Mouse (Mus musculus) hindbrain, embryonic 14.5 days (tissue): Measurements from ENCODE around the gene Zfp157. TPM values are rescaled to one million over a fixed set of nuclear protein-coding genes. Genes with fewer than 3 reads are reported as not detected.
"Not testable (repeated sequence)": the region's sequence is repeated elsewhere in the genome, so short reads cannot be mapped to it uniquely, and the experiment has no call there.

Source experiments
- ATAC-seq: fragments of 200-750 bp; cut with Nextera tagmentation; 2 replicates; pipeline ENCODE4 v1.8.0; 2017; ENCODE audit warnings: moderate number of reproducible peaks, mild to moderate bottlenecking, moderate TSS enrichment, moderate library complexity; ENCODE audit not compliant: low FRiP score
- DNase-seq: peaks from one replicate; pipeline ENCODE4 v3.0.0-alpha.2; 2015; ENCODE audit warnings: low spot score
- H3K27ac ChIP-seq: fragments of 300-500 bp; sonication (generic); 2 replicates; pipeline ENCODE4 v1.5.1; 2014; ENCODE audit warnings: mild to moderate bottlenecking, moderate library complexity
- H3K27me3 ChIP-seq: fragments of 300-500 bp; sonication (generic); 2 replicates; pipeline ENCODE4 v1.6.1; 2014; ENCODE audit warnings: mild to moderate bottlenecking, low read length, mixed read lengths; ENCODE audit not compliant: control insufficient read depth, insufficient read depth
- H3K36me3 ChIP-seq: fragments of 300-500 bp; sonication (generic); replicated peaks from 2 replicates; pipeline ENCODE4 v1.6.1; 2014; ENCODE audit not compliant: control insufficient read depth, insufficient read depth
- H3K4me1 ChIP-seq: fragments of 300-500 bp; sonication (generic); replicated peaks from 2 replicates; pipeline ENCODE4 v1.6.1; 2014; ENCODE audit warnings: antibody characterized with exemption, low read length, mixed read lengths; ENCODE audit not compliant: control insufficient read depth, insufficient read depth
- H3K4me2 ChIP-seq: fragments of 300-500 bp; sonication (generic); replicated peaks from 2 replicates; pipeline ENCODE4 v1.6.1; 2014; ENCODE audit warnings: mild to moderate bottlenecking, moderate library complexity
- H3K4me3 ChIP-seq: fragments of 300-500 bp; sonication (generic); replicated peaks from 2 replicates; pipeline ENCODE4 v1.5.1; 2014; ENCODE audit warnings: mild to moderate bottlenecking, low read length
- H3K9ac ChIP-seq: fragments of 300-500 bp; sonication (generic); 2 replicates; pipeline ENCODE4 v1.6.1; 2014
- H3K9me3 ChIP-seq: fragments of 300-500 bp; sonication (generic); 2 replicates; pipeline ENCODE4 v1.6.1; 2016; ENCODE audit warnings: low read length; ENCODE audit not compliant: control insufficient read depth
- WGBS: fragments of 180-500 bp; shearing (Covaris S2); extraction: QIAGEN DNeasy Blood & Tissue Kit; methylation state at CpG from one replicate; pipeline ENCODE4 v1.1.7; 2014; 5-methylcytosine and 5-hydroxymethylcytosine counted together
- polyA plus RNA-seq: library from polyadenylated mRNA; unstranded; fragments of >200 nt; fragmentation: Nextera tagmentation; extraction: Ambion mirVana; gene quantifications from 2 replicates; pipeline ENCODE4 v1.2.1, GENCODE M21; 2014

Gene Zfp157
- polyA plus RNA-seq: 65.9 and 72.2 TPM in 2 replicates

GRCm38 (mm10) chr5:138441286-138442194 is at the start of gene Zfp157:
Gene Zfp157 (plus strand): TSS chr5:138441468.
- H3K27ac ChIP-seq: peak within 1 kb of the TSS; percentile 93
- peak within 1 kb of the TSS; percentile 90 for H3K9ac ChIP-seq
- H3K4me3 ChIP-seq: peak within 1 kb of the TSS; percentile 71
- DNase-seq (peak; percentile 97), ATAC-seq (peak; percentile 100)
- 1% methylated on average over 45 of the region's 49 CpGs for WGBS
- H3K4me2 ChIP-seq: peak within 1 kb of the TSS; percentile 99
- H3K27me3 ChIP-seq: no peaks in the 10 kb centered on the region
- H3K36me3 ChIP-seq: peaks cover 33% of the 10 kb centered on the region
- H3K9me3 ChIP-seq: no peaks in the 10 kb centered on the region
- H3K4me1 ChIP-seq: peaks cover 32% of the 10 kb centered on the region

- no peak for ATAC-seq
- 54% methylated on average over 2 of the region's 2 CpGs for WGBS
These were observed 43.4 kb upstream of the Zfp157 start for GRCm38 (mm10) chr5:138397795-138398337.

GRCm38 (mm10) chr5:138400431-138400830 is 40.8 kb upstream of the Zfp157 start:
- not testable (repeated sequence) for DNase-seq, H3K9me3 ChIP-seq, H3K4me2 ChIP-seq, ATAC-seq, H3K9ac ChIP-seq, H3K27me3 ChIP-seq, H3K4me1 ChIP-seq, H3K27ac ChIP-seq, H3K36me3 ChIP-seq, H3K4me3 ChIP-seq

More at GRCm38 (mm10) chr5:138397795-138398337, 43.4 kb upstream of the Zfp157 start:
- H3K4me3 ChIP-seq: no peak overlapping the region
- no peak for DNase-seq
- no peaks in the 10 kb centered on the region for H3K27me3 ChIP-seq
- H3K4me2 ChIP-seq: no peak overlapping the region
- H3K9ac ChIP-seq: no peak overlapping the region
- no peaks in the 10 kb centered on the region for H3K9me3 ChIP-seq
- H3K4me1 ChIP-seq: no peaks in the 10 kb centered on the region
- no peak overlapping the region for H3K27ac ChIP-seq
- no peaks in the 10 kb centered on the region for H3K36me3 ChIP-seq

- H3K9me3 ChIP-seq: peaks cover 40% of the 10 kb centered on the region
- H3K27me3 ChIP-seq: no peaks in the 10 kb centered on the region
- ATAC-seq: no peak
- no peak for DNase-seq
- 95% methylated on average over 4 of the region's 4 CpGs for WGBS
- no peak overlapping the region for H3K4me2 ChIP-seq
- H3K36me3 ChIP-seq: peaks cover 69% of the 10 kb centered on the region
- H3K27ac ChIP-seq: no peak overlapping the region
- H3K9ac ChIP-seq: no peak overlapping the region
- no peak overlapping the region for H3K4me3 ChIP-seq
- H3K4me1 ChIP-seq: no peaks in the 10 kb centered on the region
These were observed 17.1 kb downstream of the Zfp157 start for GRCm38 (mm10) chr5:138458371-138458770.

GRCm38 (mm10) chr5:138459107-138459506 is 17.8 kb downstream of the Zfp157 start:
- Histone ChIP-seq H3K9me3 (peaks cover 38% of the 10 kb centered on the region), H3K4me1 (no peaks in the 10 kb centered on the region), H3K27ac (no peak overlapping the region), H3K4me3 (no peak overlapping the region), H3K36me3 (peaks cover 66% of the 10 kb centered on the region), H3K27me3 (no peaks in the 10 kb centered on the region), H3K4me2 (no peak overlapping the region), H3K9ac (no peak overlapping the region)
- ATAC-seq (no peak), DNase-seq (no peak)
- WGBS: 98% methylated on average over 1 of the region's 1 CpGs

- H3K4me3 ChIP-seq: no peak overlapping the region
- H3K9me3 ChIP-seq: no peaks in the 10 kb centered on the region
- no peak overlapping the region for H3K9ac ChIP-seq
- no peaks in the 10 kb centered on the region for H3K4me1 ChIP-seq
- DNase-seq (peak; percentile 69), ATAC-seq (no peak)
- no peak overlapping the region for H3K4me2 ChIP-seq
- WGBS: 32% methylated on average over 6 of the region's 6 CpGs
- no peak overlapping the region for H3K27ac ChIP-seq
- no peaks in the 10 kb centered on the region for H3K36me3 ChIP-seq
- H3K27me3 ChIP-seq: no peaks in the 10 kb centered on the region
These were observed 32.3 kb downstream of the Zfp157 start for GRCm38 (mm10) chr5:138473601-138474000.

- not testable (repeated sequence) for H3K4me3 ChIP-seq, H3K27ac ChIP-seq, H3K9ac ChIP-seq, H3K36me3 ChIP-seq, H3K27me3 ChIP-seq, H3K9me3 ChIP-seq, H3K4me2 ChIP-seq, H3K4me1 ChIP-seq, ATAC-seq, DNase-seq
- WGBS: 96% methylated on average over 12 of the region's 12 CpGs
These were observed 63.3 kb downstream of the Zfp157 start for GRCm38 (mm10) chr5:138504548-138504947.

Other genes starting within 250 kb of the Zfp157 start
- gene Mblac1, start 247.2 kb upstream of the Zfp157 start, polyA plus RNA-seq: 12.5 and 13.6 TPM in 2 replicates
- gene Nxpe5, start 215.6 kb upstream of the Zfp157 start, polyA plus RNA-seq: 0.07 TPM in 1 of 2 replicates, not detected in the other
- gene Lamtor4, start 186.0 kb upstream of the Zfp157 start, polyA plus RNA-seq: 74.7 and 85.0 TPM in 2 replicates
- 19.5 and 19.7 TPM in 2 replicates for gene BC037034, start 177.4 kb upstream of the Zfp157 start, polyA plus RNA-seq
- gene Gal3st4, start 168.6 kb upstream of the Zfp157 start, polyA plus RNA-seq: 2.6 and 2.9 TPM in 2 replicates
- gene Gm43720, start 161.5 kb upstream of the Zfp157 start, polyA plus RNA-seq: 0.15 TPM in 1 of 2 replicates, not detected in the other
- 23.9 and 24.2 TPM in 2 replicates for gene Gpc2, start 161.5 kb upstream of the Zfp157 start, polyA plus RNA-seq
- gene Stag3, start 161.2 kb upstream of the Zfp157 start, polyA plus RNA-seq: 9.0 and 9.5 TPM in 2 replicates
- 0.19 TPM in 1 of 2 replicates, not detected in the other for gene Pvrig, start 99.5 kb upstream of the Zfp157 start, polyA plus RNA-seq
- not detected in 2 replicates for gene 1700123K08Rik, start 123.2 kb downstream of the Zfp157 start, polyA plus RNA-seq
- gene Zfp68, start 178.3 kb downstream of the Zfp157 start, polyA plus RNA-seq: 83.0 and 91.1 TPM in 2 replicates
- gene A430033K04Rik, start 181.4 kb downstream of the Zfp157 start, polyA plus RNA-seq: 20.0 and 20.7 TPM in 2 replicates